Mouse (Mus musculus) cortical plate, adult 2 months (tissue): ENCODE data around the gene Tbc1d2b.

Experiments
- CTCF ChIP-seq: fragments of 200-500 bp; IDR thresholded peaks from 2 replicates; pipeline ENCODE4 v1.5.1; 2011; ENCODE audit warnings: mild to moderate bottlenecking, control low read depth, low read length; ENCODE audit not compliant: insufficient read depth; ENCODE audit errors: extremely low read depth
- POLR2A ChIP-seq: fragments of 200-500 bp; IDR thresholded peaks from 2 replicates; pipeline ENCODE4 v1.6.1; 2011; ENCODE audit warnings: mild to moderate bottlenecking, low read length, control low read depth; ENCODE audit not compliant: insufficient read depth; ENCODE audit errors: extremely low read depth

DNA sequence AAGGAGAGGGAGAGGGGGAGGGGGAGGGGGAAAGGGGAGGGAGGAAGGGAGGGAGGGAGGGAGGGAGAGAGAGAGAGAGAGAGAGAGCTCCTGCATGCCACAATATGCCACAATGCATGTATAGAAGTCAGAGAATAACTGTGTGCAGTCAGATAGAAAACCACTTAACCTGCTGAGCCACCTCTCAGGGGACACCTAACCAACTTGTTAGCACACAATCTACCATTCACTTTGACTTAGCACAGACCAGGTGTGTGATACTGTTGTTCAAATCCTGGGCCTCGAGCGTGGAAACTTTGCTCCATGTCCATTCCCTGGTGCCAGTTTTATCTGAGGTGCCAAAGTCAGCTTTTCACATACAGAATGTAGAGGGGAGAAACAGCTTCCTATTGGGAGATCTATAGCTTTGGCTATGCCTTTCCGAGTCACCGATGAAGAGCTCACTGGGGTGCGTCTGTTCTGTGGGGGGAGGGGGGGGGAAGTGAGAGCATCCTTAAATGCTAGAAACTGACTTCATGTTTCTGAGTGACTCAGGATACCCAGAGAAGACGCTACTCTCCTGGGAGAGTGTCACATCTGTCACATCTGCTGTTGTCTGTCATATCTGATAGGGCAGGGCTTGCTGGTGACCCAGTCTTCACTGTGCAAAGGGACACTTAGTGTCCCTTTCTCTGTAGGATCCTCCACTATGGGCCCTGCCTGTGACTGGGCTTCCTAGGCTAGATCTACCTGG lies 88.8 kb downstream of the Tbc1d2b start:
- TF ChIP-seq CTCF (no peak), POLR2A (no peak)
